Mouse (Mus musculus) ovary, postnatal 36 days (tissue): ENCODE data around the gene 3100002H09Rik.

ENCODE experiments used
- DNase-seq: peaks from one replicate; pipeline ENCODE4 v3.0.0; 2022; ENCODE audit warnings: low spot score, mixed read lengths

3100002H09Rik gene

GRCm38 (mm10) chr4:124615406-124615960 lies 4.9 kb upstream of the 3100002H09Rik start:
- no peak for DNase-seq

- DNase-seq, result no peak
Measured at GRCm38 (mm10) chr4:124614189-124614588, 3.6 kb upstream of the 3100002H09Rik start.

GRCm38 (mm10) chr4:124611768-124612167 lies 1.2 kb upstream of the 3100002H09Rik start:
- no peak for DNase-seq

- DNase-seq, result no peak
Measured at GRCm38 (mm10) chr4:124610066-124610465, 537 bp downstream of the 3100002H09Rik start.

- no peak for DNase-seq
Measured at GRCm38 (mm10) chr4:124607166-124607565, 3.4 kb downstream of the 3100002H09Rik start.

GRCm38 (mm10) chr4:124606180-124606579 lies 4.4 kb downstream of the 3100002H09Rik start:
- no peak for DNase-seq

GRCm38 (mm10) chr4:124605255-124605654 lies 5.3 kb downstream of the 3100002H09Rik start:
- no peak for DNase-seq

- no peak for DNase-seq
Measured at GRCm38 (mm10) chr4:124603712-124604111, 6.9 kb downstream of the 3100002H09Rik start.

GRCm38 (mm10) chr4:124595929-124596328 lies 14.7 kb downstream of the 3100002H09Rik start:
- no peak for DNase-seq

GRCm38 (mm10) chr4:124594933-124595332 lies 15.7 kb downstream of the 3100002H09Rik start:
- peak; percentile 19 for DNase-seq

GRCm38 (mm10) chr4:124593691-124594090 lies 16.9 kb downstream of the 3100002H09Rik start:
- no peak for DNase-seq

GRCm38 (mm10) chr4:124593210-124593609 lies 17.4 kb downstream of the 3100002H09Rik start:
- no peak for DNase-seq

- no peak for DNase-seq
Measured at GRCm38 (mm10) chr4:124592241-124592640, 18.4 kb downstream of the 3100002H09Rik start.

- no peak for DNase-seq
Measured at GRCm38 (mm10) chr4:124580695-124581094, 29.9 kb downstream of the 3100002H09Rik start.

- DNase-seq, result no peak
Measured at GRCm38 (mm10) chr4:124575955-124576445, 34.6 kb downstream of the 3100002H09Rik start.

GRCm38 (mm10) chr4:124575269-124575954 lies 35.2 kb downstream of the 3100002H09Rik start:
- DNase-seq, result no peak

- DNase-seq, result no peak
Measured at GRCm38 (mm10) chr4:124573586-124573985, 37.0 kb downstream of the 3100002H09Rik start.

- DNase-seq, result peak; percentile 49
Measured at GRCm38 (mm10) chr4:124570977-124571376, 39.6 kb downstream of the 3100002H09Rik start.

GRCm38 (mm10) chr4:124569661-124570060 lies 40.9 kb downstream of the 3100002H09Rik start:
- DNase-seq, result no peak

- no peak for DNase-seq
Measured at GRCm38 (mm10) chr4:124563371-124563770, 47.2 kb downstream of the 3100002H09Rik start.

GRCm38 (mm10) chr4:124562721-124563120 lies 47.9 kb downstream of the 3100002H09Rik start:
- DNase-seq, result no peak
